Mouse (Mus musculus) brain, adult 2 months (tissue): ENCODE results near the gene 1600002K03Rik.
"Not testable (repeated sequence)": the region's sequence is repeated elsewhere in the genome, so short reads cannot be mapped to it uniquely, and the experiment has no call there.

Source experiments
- DNase-seq: peaks from one replicate; pipeline ENCODE4 v3.0.0; 2011; ENCODE audit warnings: low read depth, low spot score

The 1600002K03Rik gene

DNA sequence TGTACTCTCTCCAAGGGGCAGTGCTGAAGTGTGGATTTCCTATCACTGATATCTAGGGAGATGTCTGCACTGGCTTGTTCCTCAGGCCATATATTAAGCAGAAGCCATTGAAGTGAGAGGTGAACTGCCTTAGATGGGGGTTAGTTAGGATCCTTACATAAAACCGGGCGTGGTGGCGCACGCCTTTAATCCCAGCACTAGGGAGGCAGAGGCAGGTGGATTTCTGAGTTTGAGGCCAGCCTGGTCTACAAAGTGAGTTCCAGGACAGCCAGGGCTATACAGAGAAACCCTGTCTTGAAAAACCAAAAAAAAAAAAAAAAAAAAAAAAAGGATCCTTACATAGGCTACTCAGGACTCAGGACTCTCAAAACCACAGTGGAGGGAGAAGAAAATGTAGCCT is 6.6 kb upstream of the 1600002K03Rik start:
- DNase-seq = not testable (repeated sequence)

DNA sequence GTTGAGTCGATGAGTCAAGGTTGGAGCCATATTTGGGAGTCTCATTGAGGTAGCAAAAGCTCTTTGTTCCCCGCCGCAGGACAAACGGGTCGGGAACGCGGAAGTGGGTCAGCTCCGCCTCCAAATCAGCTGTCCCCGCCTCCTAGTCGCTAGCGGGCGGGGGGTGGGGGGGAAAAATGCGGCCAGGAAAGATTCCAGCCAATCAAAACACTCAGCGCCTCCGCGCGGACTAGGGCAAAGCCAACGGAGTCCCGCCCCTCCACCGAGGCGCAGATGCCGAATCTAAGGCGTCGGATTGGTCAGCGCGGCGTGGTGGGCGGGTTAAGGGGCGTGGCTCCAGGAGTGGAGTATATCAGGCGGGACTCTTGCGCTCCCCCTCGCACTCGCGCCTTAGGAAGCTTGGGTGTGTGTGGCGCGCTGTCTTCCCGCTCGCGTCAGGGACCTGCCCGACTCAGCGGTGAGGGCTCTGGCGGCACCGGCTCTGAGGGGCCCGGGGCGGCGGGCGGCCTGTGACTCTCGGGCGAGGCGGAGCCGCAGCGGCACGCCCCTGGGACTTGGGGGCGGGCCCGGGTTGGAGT is 5.2 kb upstream of the 1600002K03Rik start:
- no peak for DNase-seq

DNA sequence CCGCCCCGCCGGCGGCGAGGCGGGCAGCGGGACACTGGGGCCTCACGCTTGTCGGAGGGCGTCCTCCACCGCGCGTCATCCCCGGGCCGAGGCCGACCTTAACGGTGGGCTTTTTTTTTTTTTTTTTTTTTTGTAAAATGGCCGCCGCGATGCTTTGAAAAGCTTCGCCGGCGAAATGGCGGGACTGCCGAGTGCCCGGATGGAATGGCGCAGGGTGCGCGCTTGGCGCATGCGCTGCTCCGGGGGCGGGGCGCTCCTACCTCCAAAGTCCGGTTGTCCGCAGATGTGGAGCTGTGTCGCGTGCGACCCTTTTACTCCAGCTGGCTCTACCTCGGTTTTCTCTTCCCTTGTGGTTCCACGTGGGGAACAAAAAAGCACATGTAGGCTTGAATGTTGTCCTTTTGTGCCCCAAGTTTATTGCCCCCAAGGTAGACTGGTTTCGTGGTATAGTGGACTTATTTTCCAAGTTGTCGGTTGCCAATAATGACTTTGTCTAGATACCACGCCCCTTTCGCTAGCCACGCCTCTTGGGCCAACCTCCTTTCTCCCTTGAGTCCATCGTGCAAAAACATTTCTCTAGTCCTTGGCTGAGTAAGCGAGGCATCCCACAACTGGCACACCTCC is 4.6 kb upstream of the 1600002K03Rik start:
- DNase-seq = peak; percentile 95

DNA sequence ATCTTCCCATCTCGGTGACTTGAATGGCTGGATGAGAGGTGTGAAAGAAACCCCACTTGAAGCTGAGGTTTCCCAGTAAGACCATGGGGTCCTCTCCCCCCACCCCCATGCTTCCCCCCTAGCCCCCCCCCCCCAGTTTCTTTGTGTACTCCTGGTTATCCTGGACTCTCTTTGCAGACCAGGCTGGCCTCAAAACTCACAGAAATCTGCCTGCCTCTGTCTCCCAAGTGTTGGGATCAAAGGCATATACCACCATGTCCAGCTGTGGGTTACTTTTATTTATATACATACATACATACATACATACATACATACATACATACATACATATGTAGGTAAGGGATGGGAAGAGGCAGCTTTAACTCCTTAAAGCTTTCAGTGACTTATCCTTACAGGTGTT is 3.7 kb upstream of the 1600002K03Rik start:
- DNase-seq = no peak

DNA sequence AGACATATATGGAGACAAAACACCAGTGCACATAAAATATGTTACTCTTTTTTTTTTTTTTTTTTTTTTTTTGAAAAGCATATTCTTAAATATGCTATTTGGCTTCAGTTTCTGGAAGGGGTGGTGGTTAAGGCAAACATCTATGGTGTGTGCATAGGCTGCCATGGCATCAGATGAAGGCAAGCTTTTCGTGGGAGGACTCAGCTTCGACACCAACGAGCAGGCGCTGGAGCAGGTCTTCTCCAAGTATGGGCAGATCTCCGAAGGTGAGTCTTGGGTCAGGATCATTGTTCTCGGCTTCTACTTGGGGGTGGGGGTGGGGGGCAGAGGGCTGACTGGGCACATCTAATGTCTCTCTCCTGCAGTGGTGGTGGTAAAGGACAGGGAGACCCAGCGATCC is 3.1 kb upstream of the 1600002K03Rik start:
- DNase-seq = peak; percentile 29

DNA sequence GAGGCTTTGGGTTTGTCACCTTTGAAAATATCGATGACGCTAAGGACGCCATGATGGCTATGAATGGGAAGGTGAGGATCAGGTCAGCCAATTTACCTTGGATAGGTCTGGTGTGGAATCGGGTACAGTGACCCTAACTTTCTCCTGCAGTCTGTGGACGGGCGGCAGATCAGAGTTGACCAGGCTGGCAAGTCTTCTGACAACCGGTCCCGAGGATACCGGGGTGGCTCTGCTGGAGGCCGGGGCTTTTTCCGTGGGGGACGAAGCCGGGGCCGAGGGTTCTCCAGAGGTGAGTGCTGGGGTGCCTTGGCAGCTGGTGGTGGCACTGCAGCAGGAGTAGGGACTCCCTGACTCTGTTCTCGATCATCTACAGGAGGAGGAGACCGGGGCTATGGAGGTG is 2.7 kb upstream of the 1600002K03Rik start:
- peak; percentile 4 for DNase-seq

DNA sequence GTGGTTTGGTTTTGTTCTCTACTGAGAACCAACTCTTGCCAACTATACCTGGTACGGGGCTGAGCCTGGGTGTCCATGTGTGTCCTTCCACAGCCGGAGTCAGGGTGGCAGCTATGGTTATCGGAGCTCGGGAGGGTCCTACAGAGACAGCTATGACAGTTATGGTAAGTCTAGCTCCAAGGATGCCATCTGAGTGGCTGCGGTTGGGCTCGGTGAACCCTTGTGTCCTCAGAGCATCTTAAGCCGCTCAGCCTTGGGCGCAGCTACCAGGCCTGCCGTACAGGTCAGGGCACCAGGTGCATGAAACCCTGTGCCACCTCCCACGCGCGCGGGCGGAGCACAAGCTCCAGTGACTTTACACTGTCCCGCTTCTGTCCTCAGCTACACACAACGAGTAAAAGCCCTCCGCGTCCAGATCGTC is 2.1 kb upstream of the 1600002K03Rik start:
- peak; percentile 9 for DNase-seq

DNA sequence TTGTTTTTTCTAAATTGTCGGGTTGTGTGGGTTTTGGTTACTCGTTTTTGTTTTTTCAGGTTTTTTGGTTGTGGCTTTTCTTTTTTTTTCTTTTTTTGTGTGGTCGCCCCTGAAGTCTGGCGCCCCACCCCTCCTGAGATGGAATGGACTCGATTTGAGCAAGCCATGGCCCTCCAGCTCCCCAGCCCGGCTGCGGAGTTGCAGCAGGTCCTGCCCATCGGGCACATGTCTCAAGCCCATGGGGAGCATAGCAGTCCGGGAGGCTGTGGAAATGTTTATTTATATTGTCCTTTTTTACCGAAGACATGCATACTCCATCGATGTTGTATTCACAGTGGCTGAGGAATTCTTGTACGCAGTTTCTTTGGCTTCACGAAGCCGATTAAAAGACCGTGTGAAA is 1.5 kb upstream of the 1600002K03Rik start:
- no peak for DNase-seq

DNA sequence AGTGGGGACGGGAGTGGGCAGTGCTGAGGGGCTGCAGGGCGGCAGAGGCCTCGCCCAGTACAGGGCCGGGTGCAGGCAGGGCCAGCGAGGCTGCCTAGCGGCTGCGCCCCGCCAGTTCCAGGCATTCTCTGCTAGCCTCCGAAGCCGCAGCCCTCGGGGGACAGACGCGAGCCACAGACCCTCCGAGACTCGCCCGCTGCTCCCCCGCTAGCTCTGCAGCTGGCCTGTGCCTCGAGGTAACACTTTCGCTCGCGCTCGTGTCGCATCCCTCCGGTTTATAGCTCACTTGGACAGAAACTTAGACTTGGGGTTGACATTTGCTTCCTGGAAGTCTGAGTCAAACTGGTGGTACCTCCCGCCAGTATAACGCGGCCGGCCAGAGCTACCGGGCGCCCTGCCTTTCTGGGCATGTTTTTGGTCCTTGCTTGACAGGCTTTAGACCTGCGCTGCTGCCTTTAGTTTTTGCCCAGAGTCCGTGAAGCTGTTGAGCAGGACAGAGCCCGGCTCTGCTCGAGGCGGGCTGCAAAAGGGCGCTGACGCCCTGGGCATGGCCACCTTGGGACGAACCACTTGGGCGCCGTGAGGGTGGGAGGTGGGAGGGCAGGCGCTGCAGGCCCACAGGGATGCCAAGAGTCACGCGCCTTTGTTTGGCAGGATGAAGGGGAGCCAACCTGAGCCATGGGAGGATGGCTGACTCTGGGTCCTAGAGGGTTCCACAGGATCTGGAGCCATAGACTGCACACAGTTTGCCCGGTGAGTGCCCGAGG is 801 bp upstream of the 1600002K03Rik start:
- DNase-seq = peak; percentile 5

DNA sequence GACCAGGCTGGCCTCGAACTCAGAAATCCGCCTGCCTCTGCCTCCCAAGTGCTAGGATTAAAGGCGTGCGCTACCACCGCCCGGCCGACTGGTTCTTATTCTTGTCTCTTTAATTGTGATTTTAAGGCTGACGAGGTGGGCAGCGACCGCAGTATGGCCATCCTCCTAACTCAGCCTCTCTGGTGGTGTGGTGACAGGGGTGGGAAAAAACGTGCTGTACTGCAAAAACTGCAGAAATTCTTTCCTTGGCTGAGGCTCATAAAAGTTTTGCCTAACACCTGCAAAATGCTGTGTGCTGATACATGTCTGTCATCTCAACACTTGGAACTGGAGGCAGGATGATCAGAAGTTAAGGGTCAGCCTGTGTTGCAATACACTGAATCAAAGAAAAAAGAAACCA is 614 bp downstream of the 1600002K03Rik start:
- DNase-seq = no peak

DNA sequence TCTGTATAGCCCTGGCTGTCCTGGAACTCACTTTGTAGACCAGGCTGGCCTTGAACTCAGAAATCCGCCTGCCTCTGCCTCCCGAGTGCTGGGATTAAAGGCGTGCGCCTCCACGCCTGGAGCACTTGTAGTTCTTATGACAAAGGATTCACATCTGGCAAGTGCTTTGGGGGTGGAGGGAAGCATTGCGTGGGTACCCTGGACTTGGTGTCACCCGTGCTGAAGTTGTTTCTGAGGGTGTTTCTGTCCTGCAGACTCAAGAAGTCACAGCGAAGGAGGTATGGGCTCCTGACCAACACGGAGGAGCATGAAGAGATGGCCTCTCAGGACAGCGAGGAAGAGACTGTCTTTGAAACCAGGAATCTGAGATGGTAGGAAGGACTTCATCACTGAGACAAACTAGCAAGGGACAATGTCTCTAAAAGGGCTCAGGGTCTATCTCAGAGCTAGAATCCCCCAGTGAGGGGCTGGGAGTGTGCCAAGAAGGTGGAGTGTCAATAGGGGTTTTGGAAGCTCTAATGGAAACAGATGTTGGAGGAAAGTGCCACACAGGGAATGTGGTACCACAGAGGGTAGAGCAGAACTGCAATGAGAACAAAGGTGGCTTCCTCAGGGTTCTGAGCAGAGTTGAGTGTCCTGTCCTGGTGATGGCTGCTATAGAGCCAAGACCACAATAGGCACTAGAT is 1.4 kb downstream of the 1600002K03Rik start:
- no peak for DNase-seq

DNA sequence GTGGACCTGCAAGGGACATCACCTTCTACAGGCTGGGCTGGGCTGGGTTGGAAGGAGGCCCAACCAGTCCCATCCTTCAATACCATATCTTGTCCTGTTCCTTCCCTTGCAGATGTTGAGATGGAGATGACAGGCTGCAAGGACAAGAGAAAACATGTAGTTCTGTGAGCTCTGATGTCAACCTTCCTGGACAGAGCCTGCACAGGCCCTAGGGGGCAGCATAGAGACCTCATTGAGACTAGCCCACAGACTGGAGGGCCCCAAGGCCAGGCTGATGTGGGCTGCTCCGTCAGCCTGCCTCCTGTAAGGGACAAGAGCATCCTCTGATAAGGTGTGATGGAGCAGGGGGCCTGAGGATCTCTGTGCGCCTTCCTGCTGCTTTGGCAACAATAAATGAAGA is 2.0 kb downstream of the 1600002K03Rik start:
- peak; percentile 68 for DNase-seq

DNA sequence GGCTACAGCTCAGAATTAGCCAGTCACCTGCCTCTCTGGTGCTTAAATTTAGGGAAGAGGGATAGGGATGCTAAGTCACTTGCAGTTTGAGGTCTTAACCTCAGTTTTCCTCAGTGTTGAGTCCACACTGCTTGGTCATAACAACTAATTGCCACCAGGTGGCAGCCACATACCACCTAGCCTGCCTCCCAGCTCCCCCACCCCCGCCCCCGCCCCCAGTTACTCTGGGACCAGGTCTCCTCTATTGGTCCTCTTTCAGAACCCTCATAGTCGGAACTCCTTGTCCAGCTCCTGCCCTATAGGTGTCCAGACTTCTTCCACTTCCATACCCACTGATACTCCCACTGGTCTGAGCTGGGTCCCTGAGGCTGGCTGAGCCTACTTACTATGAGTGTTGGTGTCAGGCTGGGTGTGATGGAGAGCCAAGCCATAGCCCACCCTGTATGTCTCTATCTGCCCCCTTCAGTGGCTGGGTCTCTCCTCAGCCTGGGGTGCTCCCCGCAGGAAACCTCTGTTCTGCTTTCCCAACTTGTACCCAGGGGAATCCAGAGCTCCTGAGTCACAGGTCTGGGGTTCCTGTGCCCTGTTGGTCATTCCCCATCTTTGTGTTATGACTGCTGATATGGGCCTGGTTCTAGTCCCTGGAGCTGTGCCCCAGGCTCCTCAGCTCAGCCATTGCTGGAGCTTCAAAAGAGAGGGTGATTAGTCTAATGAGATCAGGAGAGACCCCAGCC is 3.0 kb downstream of the 1600002K03Rik start:
- peak; percentile 75 for DNase-seq

DNA sequence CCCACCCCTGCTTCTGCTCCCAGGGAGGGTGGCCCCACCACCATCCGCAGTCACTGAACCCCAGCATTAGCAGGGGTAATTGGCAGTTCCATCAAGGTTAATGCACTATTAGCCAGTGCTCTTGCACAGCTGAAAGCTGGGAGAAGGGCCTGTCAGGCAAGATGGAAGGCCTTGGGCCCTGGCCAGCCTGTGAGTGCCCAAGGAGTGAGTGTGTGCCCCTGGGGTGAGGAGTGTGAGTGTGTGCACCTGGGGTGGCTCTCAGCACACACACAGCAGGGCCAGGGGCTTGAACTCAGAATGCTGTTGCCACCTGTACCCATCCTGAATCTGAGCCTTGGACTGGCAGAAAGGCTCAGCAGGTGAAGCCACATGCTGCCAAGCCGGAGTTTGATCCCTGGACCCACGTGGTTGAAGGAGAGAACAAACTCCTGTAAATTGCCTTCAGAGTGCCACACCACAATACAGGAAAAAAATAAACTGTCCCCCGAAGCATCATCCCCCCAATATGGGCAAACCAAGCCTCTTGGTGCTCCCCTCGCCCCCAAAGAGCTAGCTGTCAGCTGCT is 3.6 kb downstream of the 1600002K03Rik start:
- DNase-seq = no peak

DNA sequence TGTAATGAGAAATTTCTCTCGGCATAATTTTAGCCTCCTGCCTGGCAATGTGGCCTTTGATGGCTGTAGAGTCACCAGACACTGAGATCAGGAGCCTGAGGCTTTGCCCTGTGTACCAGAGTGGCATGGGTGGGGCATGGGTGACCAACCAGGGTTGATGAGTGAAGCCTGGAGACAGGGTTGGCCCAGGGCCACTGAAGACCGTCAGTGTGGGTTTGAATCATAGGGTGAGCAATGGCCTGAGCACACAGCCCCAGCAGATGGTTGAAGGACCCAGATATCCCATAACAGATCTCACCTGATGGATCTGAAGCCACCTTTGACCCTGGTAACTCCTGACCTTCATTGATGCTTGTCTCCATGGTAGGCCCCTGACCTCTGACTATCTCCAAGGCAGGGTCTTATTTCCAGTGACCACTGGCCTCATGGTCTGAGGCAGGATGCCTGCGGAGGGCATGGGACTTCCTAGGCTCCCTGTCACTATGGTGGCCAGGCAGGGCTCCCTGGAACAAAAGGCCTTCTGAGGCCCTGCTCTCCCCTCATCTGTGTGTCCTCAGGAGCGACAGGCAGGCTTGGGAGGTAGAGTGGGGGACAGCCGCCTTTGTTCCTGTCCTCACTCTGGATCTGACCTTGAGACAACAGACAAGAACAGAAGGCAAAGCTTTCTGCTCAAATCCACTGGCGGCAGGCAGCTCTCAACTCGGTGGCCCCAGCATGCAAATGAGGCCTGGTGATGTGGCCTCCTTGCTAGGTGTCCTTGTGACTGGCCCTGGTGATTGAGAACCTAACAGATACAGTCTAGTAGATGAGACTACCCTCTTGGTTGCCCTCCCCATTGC is 4.9 kb downstream of the 1600002K03Rik start:
- no peak for DNase-seq

DNA sequence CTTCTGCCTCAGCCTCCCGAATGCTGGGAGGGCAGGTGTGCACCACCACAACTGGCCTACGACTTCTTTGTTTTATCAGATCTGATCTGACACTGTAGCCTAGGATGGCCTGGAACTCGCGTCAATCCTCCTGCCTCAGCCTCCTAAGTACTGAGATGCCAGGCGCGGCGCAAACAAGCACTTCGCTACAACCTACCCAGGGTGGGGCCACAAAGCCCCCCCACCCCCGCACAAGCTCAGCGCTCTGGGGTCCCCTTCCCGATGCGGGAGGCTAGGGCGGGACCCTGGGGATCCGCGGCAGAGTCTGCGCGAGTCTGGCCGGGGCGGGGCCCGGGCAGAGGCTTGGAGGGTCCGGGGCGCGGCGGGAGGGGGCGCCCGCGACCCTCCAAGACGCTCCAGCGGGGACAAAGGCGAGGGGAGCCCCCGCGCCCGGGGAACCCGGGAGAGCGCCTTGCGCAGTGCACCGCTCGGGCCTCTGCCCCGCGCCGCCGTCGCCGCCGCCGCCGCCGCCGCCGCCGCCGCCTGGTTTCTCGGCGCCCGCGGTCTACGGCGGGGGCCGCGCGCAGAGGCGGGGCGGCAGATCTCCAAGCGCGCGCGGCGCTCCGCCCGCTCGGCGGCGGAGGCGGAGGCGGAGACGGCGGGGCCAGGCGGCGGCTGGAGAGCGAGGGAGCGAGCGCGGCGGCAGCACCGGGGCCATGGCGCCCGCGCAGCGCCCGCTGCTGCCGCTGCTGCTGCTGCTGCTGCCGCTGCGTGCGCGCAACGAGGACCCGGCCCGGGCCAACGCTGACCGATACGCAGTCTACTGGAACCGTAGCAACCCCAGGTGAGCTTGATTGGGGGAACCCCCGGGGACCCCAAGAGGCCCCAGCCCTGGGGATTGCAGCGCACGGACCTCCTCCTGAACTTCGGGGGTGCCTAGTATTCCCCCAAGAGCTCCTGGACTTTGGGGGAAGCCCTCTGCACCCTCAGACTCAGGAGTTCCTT is 6.6 kb downstream of the 1600002K03Rik start, which contains the start of gene Efna2:
Efna2 (plus strand) TSS at position 415 of the 984 bp plus-strand sequence.
- DNase-seq = peak; percentile 76

DNA sequence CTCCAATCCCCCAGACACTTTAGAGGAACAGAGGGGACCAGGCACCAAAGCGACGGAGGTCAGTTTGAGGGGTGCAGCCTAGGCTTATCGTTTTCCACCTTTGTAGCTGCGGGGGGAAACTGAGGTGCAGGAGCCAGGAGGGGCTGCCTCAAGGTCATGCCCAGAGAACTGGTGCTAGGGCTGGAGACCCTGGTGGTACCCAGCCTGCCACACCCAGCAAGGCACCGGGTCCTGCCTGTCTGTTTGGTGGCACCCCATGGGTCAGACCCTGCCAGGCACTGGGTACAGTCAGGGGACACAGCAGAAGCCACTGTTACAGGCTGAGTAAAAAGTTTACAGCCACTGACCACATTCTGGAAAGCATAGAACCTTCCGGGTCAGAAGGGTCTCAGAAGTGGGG is 7.5 kb downstream of the 1600002K03Rik start:
- no peak for DNase-seq

DNA sequence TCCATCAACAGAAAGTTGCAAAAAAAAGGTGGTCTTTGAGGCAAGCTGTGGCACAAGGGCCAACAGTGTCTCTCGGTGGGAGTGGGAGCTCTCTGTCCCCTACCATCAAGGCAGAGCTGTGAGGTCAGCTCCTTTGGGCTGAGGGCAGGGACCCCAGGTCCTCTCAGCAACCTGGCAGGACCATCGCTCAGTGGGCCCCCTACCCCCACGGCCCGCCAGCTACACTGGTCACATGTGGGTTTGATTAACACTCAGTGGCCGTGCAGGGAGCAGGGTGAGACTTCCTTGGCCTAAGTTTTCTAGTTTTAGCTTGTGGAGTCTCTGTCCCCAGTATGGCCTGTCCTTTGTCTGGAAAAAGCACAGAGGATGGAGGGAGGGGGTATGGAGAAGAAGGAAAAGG is 8.1 kb downstream of the 1600002K03Rik start:
- no peak for DNase-seq

DNA sequence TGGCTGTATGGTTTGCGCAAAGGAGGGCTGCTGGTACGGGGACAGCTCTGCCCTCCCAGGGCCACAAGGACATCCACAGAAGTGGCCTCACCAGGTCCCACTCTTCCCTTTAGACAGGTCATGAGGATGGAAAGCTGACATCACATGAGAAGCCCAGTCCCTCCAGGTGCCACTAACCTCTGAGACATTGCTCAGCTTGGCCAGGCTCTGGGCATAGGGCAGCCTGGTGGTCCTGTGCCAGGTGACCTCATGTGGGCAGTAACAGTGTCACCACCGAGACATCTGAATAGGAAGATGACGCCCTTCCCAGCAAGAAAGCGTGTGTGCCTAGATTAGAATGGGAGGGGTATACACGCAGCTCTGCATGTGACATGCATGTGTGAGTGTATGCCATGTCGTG is 9.8 kb downstream of the 1600002K03Rik start:
- DNase-seq = no peak
